In the genomic region with DNA sequence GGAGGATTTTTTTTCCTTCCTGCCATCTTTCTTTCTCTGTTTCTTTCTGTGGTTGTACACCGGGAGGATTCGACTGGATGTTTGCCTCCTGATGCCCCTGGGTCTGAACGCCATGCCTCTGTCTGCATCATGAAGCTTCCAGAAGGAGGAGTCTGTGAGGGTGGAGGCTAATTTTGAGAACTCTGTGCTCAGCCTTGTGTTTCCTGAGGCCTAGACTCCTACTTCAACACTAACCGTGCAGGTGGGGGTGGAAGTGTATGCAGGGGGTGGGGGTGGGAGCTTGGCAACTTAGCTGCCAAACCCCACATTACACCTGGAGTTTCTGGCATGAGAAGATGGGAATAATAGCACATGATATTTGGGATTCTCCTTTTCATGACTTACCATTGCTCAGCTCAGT, we compare ENCODE assay signal across 25 mouse cellular contexts.
DNase-seq lines count a peak whose midpoint lies in the region; ATAC-seq and TF ChIP-seq lines count a peak whose summit lies in the region.
"Had no signal": no experiment of that assay in that cellular context is flagged by ENCODE, and none has a peak within 500 bp of the region (broad histone marks: within the 10 kb centered on the region; RNA-seq: fewer than 3 reads in every experiment).

No protein-coding gene starts in this region.

- H3K27ac ChIP-seq in layer of hippocampus, adult 2 months: peak overlapping the region; percentile 36; the same call in 1 of the 2 replicates
- H3K27ac ChIP-seq: embryonic facial prominence, embryonic 12.5 days; heart, adult 2 months; kidney, embryonic 15.5 days; limb, embryonic 13.5 days; lung, embryonic 15.5 days; midbrain, embryonic 10.5 days; midbrain, embryonic 15.5 days had no signal

- DNase-seq in frontal cortex, postnatal 10 days (ENCODE audit: low spot score in 2 of 2): no peak
- no peak for DNase-seq in layer of hippocampus, adult 2 months (ENCODE audit: low spot score in 2 of 2)
- DNase-seq in layer of hippocampus, postnatal 36 days: no peak
- DNase-seq in right cerebral cortex, adult 18-20 months: peak; percentile 25
- DNase-seq in right cerebral cortex, postnatal 10 days (ENCODE audit: low spot score in 2 of 2): no peak
- DNase-seq in telencephalon, adult 2 months (ENCODE audit: low read depth, low spot score): peak; percentile 68
- DNase-seq: adrenal gland, postnatal 14 days; cerebellum, adult 11-12 months; cerebellum, adult 9-11 months; embryo, embryonic 11 days; heart, adult 2 months; heart, postnatal 4 days; kidney, adult 18-20 months; spleen, adult 18-20 months; thymus, adult 18-20 months; thymus, postnatal 25 days had no signal

- no peak for TF ChIP-seq CTCF in layer of hippocampus, adult 2 months (conservative IDR thresholded peaks at IDR 0.05)

- no peak overlapping the region for H3K4me3 ChIP-seq in layer of hippocampus, adult 2 months
- H3K4me3 ChIP-seq: embryonic facial prominence, embryonic 12.5 days; heart, adult 2 months; heart, embryonic 12.5 days; kidney, embryonic 15.5 days; limb, embryonic 13.5 days; lung, embryonic 15.5 days; midbrain, embryonic 10.5 days; midbrain, embryonic 15.5 days had no signal

- ATAC-seq in frontal cortex, adult (ENCODE audit: low TSS enrichment): peak; percentile 85
- ATAC-seq: CD4-positive, CD25-positive, alpha-beta regulatory T cell, adult 4 months; midbrain, embryonic 15.5 days had no signal

Comparison
In these comparisons a context has a peak if more than half of its experiments do, and no peak if none do; other contexts are left out.
1. DNase-seq: peak in right cerebral cortex, adult 18-20 months (single experiment) and telencephalon, adult 2 months (single experiment); none in frontal cortex, postnatal 10 days (0 of 2), layer of hippocampus, adult 2 months (0 of 2), layer of hippocampus, postnatal 36 days (0 of 2) and right cerebral cortex, postnatal 10 days (0 of 2).